Mouse (Mus musculus) gastrocnemius, adult 8-10 months (tissue): ENCODE results near the gene Stoml2. TPM values are rescaled to one million over a fixed set of nuclear protein-coding genes. Genes with fewer than 3 reads are reported as not detected.
A peak's percentile ranks its signal among the peaks of the same experiment; 100 is the strongest.

Experiments
- DNase-seq, 2 experiments: peaks; one replicate each; pipeline ENCODE4 v3.0.0; 2022; ENCODE audit warnings: low spot score in 2 of 2
- total RNA-seq, 4 experiments: library from RNA; stranded (reverse); gene quantifications; 2 replicates each; pipeline ENCODE4 v1.2.4; 2022

Stoml2 gene
- 100 to 1,000 TPM in 2 of 4 experiments, 10 to 100 TPM in 2; 88.7 to 116 (median 107) TPM for total RNA-seq

DNA sequence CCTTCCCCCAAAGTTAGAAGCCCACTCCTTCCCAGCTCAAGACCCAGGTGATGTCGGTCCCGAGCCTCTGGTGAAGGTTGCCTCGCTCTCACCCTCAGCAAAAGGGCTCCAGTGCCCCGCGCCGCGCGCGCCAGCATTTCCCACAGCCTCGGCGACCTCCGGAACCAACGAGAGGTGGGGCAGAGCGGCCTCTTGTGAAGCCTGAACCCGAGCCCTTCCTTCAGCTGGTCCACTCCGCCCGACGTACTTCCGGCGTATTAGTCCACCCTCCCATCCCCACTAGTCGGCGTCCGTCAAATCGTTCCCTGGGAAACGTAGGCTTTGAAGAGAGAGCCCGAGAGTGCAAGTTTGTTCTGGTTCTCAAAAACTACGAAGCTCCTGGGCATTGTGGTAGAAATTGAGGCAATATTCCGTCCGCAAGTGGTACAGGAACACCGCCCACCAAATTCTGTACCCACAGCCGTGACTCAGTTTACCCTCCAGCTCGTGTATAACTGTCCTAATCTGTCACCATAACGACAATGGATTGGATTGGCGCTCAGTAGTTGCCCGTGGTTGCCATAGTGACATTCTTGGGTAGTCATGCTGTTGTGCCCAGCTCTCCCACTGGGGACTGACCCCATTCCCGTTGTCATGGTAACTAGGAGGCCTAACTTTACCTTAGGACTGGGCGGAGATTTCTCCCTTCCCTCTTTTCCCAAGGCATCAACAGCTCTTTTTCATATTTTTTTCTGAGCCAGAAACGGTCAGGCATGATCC, at the start of gene Stoml2:
TSS of gene Stoml2 (minus strand) at position 474 of the 759 bp plus-strand sequence.
- DNase-seq, result peak; percentile 88 to 91

DNA sequence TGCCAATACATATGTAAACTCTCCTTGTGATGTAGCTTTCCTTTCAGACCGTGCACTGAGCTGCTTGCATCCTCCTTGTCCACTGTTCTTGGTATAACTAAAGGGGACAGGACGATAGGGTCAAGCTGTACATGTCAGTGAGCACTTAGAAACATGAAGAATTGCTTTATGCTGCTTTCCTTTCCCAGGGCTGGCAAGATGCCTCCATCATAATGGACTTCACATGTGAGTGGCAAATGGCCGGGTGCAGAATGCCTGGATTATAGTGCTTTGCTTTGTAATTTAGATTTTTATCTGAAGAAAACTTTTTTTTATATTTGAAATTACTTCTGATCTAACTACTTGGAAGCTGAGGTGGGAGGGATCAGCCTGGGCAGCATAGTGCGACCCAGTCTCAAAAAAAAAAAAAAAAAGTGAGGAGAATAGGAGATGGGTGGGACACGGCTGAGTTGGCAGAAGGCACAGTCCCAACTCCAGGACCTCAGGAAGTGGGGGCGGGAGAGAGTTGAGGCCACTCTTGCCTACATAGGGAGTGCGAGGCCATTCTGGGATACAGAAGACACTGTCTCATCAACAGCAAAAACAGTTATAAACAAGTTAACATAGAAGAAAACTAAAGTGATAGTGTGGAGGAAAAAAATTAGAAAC, 46.7 kb upstream of the Stoml2 start:
- DNase-seq, result no peak

DNA sequence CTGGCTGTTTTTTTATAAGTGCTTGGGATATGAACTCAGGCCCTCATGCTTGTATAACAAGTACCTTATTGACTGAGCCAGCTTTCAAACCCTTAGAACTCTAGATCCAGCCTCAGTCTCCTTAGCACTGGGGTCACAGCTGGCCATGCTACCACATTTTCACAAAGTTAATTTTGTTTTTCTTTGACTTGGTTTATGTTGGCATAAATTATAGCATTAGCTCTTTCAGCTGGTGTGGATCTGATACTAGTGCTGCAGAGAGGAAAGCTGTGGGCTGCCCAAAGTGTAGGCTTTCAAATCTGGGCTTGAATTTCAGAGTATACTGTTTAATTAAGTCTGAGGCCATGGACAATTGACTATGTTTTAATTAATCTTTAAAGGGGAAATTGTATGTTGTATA, 43.4 kb upstream of the Stoml2 start:
- DNase-seq, result no peak

DNA sequence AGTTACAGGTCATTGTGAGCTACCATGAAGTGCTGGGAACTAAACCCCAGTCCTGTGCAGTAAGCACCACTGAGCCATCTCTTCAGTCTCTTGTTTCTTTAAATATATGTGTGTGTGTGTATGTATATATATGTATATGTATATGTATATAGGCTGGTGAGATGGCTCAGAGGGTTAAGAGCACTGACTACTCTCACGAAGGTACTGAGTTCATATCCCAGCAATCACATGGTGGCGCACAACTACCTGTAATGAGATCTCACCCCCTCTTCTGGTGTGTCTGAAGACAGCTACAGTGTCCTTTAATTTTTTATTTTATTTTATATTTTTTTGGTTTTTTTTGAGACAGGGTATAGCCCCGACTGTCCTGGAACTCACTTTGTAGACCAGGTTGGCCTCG, 34.0 kb upstream of the Stoml2 start:
- DNase-seq, result no peak

DNA sequence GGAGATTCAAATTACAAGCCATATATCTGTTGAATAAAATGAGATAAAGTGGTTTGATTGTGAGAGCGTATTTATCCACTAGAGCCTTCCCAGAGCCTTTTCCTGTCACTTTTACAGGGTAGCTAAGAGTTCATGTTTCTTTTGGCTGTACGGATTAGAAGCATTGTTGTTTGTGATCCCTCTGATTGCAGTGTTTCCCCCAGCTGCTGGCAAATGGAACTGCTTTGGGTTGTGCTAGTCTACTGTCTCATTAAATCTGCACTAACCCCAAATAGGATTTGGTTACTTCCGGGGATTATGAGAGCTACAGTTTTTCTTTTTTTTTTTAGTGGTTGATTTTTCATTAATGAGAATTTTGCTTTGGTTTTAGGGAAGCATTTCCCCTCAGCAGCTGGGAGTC, 28.8 kb upstream of the Stoml2 start:
- DNase-seq, result no peak

DNA sequence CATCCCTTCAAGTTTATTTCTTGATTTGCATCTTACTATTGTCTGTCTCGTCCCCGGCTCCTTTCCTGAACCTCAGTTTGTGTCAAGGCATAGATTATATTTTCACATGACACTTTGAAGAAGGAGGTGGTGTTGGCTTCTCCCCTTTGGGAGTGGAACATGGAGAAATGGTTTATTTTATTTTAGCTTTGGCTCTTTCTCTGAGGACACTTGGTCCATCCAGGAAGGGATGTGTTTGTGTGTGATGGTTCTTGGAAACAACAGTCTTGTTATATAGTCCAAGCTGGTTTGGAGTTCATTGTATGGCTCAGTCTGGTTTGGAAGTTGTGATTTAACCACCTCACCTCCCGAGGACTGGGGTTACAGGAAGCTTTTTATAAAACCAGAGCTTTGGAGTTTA, 28.2 kb upstream of the Stoml2 start:
- no peak for DNase-seq

DNA sequence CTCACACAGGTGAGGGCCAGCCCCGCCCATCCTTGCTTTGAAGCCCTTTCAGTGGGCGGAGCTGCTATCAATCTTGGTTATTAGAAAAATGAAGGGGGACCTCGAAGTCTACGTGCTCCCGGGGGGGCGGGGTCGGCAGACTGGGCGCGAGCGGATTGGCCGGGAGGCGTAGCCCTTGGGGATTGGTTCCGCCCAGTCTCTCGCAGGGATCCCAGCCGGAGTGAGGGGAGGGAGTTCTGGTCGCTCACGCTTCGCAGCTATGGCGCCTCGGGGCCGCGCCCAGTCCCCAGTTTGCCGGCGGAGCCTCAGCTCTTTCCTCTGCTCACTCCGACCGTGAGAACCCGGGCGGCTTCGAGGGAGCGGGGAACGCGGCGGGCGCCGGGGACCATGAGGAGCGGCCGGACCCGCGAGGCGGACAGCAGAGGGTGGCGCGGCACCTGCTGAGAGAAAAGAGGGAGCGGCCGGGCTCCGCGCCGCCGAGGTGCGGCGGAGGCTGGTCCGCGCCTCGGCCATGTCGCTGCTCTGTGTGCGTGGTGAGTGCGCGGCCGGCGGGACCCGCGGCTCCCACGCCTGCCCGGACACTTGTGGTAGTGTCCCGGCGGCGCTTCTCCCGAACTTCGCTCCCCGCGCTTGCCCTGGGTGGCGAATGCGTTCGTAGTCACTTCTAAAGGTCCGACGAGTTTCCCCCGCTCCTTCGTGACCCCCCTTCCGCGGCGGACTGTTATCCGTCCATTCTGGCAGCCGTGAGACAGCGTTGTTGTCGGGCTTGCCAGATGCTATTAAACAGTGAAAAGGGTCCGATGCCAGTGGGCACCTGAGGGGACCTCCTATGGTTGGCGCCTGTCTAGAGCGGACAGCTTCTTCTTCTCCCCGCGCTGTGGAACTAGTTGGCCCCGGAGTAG, 27.5 kb upstream of the Stoml2 start, which contains the start of gene Unc13b:
TSS of gene Unc13b (plus strand) at position 201 of the 902 bp plus-strand sequence.
- peak; percentile 50 to 71 for DNase-seq

DNA sequence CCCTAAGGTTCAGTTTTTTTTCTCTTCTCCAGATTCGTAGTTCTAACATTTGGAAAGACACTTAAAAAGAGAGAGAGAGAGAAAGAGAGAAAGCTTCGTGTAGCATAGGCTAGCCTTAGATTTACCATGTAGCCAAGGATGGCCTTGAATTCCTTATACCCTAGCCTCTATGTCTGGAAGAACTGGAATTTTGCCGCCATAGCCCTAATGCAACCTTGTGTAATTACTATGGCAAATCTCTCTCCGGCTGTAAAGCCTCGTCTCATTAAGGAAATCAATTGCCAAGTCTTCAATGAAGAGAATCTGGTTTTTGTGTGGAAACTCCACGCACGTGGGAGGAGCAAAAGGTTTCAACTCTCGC, 26.9 kb upstream of the Stoml2 start:
- no peak for DNase-seq

DNA sequence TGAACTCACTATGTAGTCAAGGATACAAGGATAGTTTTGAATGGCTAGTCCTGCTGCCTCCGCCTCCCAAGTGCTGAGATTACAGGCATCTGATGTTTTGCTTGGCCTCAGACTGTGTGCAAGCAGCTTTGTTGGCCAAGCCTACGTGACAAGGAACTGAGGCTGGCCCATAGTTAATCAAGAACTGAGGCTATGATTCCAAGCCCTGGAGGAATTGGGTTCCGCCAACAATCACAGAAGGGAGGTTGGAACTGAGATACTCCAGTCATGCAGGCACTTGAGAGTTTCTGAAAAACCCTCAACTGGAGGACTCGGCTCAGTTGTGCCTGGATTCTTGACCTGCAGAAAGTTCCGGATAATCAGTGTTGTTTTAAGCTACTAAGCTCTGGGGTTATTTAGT, 26.1 kb upstream of the Stoml2 start:
- no peak for DNase-seq

DNA sequence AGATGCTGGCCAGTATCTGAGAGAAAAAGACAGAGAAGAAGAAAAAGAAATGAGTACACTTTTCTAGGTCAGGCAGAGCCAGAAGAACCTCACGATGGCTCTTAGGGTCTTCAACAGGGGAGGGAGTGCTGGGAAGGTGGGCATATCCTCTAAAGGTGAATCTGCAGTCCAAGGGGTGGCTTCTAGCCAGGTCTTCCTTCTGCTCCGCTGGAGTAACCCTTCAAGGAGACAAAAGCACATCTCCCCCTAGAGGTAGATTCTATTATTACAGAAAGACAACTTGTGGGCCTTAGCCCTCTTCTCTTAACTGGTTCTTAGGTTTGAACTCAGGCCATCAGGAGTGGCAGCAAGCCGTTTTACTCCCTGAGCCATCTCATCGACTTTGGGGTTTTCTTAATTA, 21.1 kb upstream of the Stoml2 start:
- DNase-seq, result no peak

DNA sequence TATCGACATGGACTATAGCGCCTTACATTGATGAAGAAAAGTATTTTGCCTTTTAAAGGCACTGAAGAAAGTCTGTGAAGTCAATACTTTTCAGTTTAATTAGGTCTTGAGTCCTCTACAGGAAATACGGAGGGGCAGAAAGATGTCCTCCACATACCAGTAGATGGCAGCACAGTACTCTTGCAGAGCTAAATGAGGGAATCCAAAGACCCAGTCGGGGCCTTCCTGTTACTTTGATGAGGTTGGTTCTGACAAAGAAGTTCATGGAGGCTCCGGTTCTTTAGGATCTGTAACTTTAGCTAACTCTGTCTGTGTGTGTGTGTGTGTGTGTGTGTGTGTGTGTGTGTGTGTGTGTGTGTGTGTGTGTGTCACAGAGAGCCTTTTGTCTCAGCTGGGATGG, 15.7 kb upstream of the Stoml2 start:
- peak; percentile 53 to 56 for DNase-seq

DNA sequence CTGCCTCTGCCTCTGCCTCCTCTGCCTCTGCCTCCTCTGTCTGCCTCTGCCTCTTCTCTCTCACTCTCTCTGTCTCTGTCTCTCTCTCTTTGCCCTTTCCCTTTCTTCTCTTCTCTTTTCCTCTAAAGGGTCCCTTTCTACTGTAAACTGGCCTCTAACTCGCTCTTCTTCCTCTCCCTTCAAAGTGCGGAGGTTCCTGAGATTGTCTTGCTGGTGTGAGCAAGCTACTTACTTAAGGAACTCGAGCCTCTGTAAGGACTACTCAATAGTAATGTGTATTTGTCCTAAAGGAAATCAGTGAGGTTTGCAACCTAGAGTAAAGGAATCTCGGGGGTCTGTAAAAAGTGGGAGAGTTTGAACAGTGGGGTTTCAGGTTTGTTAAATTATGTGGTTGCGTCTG, 15.1 kb upstream of the Stoml2 start:
- DNase-seq, result no peak

DNA sequence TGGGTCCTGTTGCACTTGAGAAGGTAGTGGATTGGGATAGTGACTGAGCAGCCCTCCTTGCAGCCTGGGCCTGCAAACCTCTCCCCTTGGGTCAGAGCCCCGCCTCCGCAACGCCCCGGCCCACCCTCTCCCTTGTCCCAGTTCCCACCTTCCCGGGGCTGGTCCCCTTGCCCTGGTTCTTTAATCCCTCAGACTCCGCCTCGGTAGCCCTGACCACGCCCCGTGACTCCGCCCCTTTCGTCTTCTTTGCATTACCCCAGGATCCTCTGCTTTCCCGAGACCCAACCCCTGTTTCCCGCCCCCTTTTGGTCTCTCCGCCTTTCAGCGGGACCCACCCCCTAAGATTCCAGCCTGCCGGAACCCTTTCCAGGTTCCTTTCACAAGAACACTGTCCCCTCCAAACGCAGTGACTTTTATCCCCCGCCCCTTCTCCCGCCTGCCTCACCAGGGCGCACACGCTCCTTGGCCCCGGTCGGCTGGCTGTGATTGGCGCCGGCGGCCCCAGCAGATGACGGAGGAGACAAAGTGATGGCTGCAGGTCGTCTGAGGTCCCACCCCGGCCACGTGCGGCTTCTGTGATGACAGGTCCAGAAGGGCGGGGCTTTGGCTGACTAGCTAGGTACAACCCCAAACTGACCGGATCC, 14.3 kb upstream of the Stoml2 start, which contains the start of gene Fam214b:
TSS of gene Fam214b (minus strand) at position 562 of the 644 bp plus-strand sequence.
- DNase-seq, result peak; percentile 98

DNA sequence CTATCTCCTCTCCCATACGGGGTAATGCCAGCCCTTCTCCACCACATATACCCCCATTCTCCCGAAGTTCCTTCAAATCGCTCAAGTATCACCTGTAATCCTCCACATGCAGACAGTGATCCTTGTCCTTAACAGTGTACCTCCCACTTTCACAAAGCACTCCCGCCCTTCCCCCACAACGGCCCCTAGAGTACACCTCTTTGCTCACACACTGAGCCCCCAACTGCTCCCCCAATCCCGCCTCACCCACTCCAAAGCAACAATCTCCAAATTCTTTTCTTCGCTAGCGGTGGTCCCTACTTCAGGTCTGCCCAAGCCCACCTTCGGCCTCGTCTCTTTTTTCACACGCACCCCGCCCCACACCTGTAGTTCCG, 13.8 kb upstream of the Stoml2 start:
- DNase-seq, result no peak

DNA sequence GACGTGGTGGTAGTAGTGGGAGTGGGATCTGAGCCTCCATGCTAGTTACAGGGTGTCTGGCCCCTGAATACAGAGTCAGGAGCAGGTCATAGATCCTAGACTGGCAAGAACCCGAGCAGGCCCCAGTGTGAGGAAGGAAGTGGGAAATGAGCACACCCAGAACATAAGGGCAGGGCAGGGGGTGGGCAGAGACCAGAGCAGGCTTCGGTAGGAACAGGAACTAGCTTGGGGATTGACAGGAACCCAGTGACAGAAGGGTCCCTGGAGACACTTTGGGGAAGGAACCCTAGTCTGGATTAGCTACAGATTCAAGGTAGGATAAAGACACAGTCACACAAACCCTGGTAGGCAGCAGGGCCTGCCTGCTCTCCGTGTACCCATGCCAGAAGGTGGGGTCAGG, 13.2 kb upstream of the Stoml2 start:
- DNase-seq, result no peak

DNA sequence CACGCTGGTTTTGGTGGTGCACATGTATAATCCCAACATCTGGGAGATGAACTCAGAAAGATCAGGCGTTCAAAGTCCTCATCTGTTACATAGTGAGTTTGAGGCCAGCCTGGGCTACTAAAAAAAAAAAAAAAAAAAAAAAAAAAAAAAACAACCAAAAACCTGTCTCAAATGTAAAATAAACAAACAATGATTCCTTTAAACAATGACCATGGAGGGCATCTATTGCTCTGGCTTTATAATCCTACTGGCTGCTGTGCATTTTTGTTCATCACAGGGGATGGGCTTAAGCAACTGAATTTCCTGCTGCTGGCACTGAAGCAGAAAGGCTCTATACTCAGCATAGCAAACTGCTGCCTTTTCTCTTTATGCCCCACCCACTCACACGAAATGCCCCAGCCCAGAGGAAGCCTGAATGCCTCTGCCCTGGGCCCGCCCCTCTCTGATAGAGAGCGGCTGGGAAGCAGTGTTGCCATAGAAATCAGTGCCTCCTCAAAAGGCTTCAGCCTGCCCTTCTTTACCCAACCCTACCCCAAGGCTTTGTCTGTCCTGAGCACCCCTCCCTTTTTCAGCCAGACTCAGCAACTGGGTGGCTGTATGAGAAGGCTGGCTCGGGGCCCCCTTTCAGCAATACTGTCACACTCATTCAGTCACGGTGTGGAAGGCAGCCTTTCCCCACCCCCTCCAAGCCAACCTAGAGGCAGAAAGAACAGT, 12.3 kb upstream of the Stoml2 start:
- DNase-seq, result no peak

DNA sequence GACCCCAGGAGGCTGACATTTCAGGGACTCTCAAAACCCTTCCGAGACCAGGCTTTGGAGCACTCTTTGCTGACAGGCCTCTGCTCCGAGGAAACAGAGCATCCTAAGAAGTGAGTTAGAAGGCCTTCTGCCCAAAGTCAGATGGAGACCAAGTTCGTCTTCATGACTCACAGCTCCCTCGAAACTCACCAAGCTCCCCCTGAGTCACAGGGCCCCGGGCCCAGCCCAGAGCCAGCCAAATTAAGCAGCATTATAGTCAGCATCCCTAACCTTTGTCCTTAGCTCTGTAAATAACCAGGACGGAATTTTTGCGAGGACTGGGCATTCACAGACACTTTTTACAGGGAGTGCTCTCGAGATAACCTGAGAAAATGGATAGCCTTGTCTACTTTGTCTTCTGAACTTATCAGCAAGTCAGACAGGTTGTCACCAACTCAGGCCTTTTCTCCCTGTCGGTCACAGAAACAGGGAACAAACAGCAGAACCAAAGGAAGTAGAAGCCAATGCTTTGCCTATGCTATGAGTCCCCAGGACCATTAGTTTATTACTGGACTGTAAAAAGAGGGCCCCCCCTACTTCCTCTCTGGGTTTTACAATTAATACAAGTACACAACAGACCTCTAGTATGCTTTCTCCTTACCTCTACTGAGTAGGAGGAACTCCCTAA, 9.5 kb upstream of the Stoml2 start:
- DNase-seq, result no peak

DNA sequence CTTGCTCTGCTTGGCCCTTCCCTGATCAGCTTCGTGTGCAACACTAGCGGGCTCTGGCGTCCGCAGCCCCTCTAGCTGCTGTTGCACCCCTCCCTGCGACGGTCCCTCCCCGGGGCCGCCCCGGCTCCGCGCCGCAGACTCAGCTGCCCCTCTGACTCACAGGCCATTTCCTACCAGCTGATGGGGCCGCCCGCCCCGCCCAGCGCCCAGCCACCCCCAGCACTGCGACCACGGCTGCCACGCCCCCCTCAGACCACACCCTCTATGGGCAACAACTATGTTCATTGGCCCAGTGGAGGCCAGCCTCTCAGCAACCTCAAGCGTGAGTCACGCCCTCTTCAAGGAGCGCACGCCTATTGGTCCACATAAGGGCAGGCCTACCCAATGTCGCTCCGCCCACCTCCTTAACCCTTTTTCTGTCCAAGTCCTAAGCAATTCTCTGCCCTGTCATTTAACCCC, 8.6 kb upstream of the Stoml2 start:
- peak; percentile 95 to 97 for DNase-seq

DNA sequence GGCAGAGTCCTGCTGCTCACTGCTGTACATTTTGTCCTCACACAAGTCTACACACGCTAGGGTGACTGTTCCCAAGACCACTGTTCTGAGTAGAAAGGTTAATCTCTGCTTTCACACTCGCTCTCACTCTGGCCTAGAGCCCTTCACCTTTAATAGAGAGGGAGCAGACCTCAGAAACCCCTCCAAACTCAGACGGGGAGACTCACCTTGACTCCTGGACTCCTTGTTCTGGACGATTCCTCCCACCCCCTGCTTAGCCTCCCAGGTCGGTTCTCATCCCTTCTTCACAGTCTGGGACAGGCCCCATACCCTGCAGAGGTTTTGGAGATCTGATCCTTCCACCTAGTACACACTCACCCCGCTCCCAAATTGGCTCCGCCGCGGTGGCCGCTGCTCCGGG, 8.1 kb upstream of the Stoml2 start:
- DNase-seq, result no peak
